Mouse (Mus musculus) cerebellum, adult 2 months (tissue): ENCODE data around the gene Setd5. TPM values are rescaled to one million over a fixed set of nuclear protein-coding genes. Genes with fewer than 3 reads are reported as not detected.

Source experiments
- DNase-seq, 2 experiments: peaks; one replicate each; pipeline ENCODE4 v3.0.0; 2021
- H3K27ac ChIP-seq: fragments of 200-500 bp; 2 replicates; pipeline ENCODE4 v1.5.1; 2012; ENCODE audit warnings: low read length, control low read depth, inconsistent platforms; ENCODE audit not compliant: insufficient read depth
- H3K27me3 ChIP-seq: fragments of 200-500 bp; 2 replicates; pipeline ENCODE4 v1.6.1; 2012; ENCODE audit warnings: inconsistent platforms, mild to moderate bottlenecking, low read length, moderate library complexity; ENCODE audit not compliant: control insufficient read depth, insufficient read depth
- H3K4me1 ChIP-seq: fragments of 200-500 bp; 2 replicates; pipeline ENCODE4 v1.6.1; 2011; ENCODE audit warnings: low read length; ENCODE audit not compliant: control insufficient read depth, insufficient read depth
- H3K4me3 ChIP-seq: fragments of 200-500 bp; replicated peaks from 2 replicates; pipeline ENCODE3; 2011; ENCODE audit warnings: mild to moderate bottlenecking, low read depth, low read length, control low read depth; ENCODE audit not compliant: insufficient read depth
- CTCF ChIP-seq: fragments of 200-500 bp; IDR thresholded peaks from 2 replicates; pipeline ENCODE4 v1.5.1; 2011; ENCODE audit warnings: low read depth, mild to moderate bottlenecking, control low read depth, low read length, moderate library complexity, borderline replicate concordance; ENCODE audit not compliant: insufficient read depth
- POLR2A ChIP-seq: fragments of 200-500 bp; IDR thresholded peaks from 2 replicates; pipeline ENCODE4 v1.6.1; 2011; ENCODE audit warnings: low read length, control low read depth, borderline replicate concordance; ENCODE audit not compliant: insufficient read depth
- WGBS: fragments of 180-500 bp; shearing (Covaris S2); methylation state at CpG from one replicate; pipeline ENCODE4 v1.1.7; 2018; 5-methylcytosine and 5-hydroxymethylcytosine counted together
- polyA plus RNA-seq: library from polyadenylated mRNA; depleted of rRNA; stranded (reverse); fragments of >200 nt; gene quantifications from 2 replicates; pipeline ENCODE4 v1.2.3, GENCODE M21; 2012

Gene Setd5
- polyA plus RNA-seq, 1 experiment, result 58.9 TPM

- no peak for TF ChIP-seq CTCF
- TF ChIP-seq POLR2A, result no peak
- no peak overlapping the region for H3K4me3 ChIP-seq
- 86% methylated on average over 3 of the region's 3 CpGs for WGBS
- no peaks in the 10 kb centered on the region for H3K27me3 ChIP-seq
- no peaks in the 10 kb centered on the region for H3K4me1 ChIP-seq
- DNase-seq, result no peak
- H3K27ac ChIP-seq, result no peak overlapping the region
Observed at GRCm38 (mm10) chr6:113065186-113065585, 12.0 kb upstream of the Setd5 start.

DNA sequence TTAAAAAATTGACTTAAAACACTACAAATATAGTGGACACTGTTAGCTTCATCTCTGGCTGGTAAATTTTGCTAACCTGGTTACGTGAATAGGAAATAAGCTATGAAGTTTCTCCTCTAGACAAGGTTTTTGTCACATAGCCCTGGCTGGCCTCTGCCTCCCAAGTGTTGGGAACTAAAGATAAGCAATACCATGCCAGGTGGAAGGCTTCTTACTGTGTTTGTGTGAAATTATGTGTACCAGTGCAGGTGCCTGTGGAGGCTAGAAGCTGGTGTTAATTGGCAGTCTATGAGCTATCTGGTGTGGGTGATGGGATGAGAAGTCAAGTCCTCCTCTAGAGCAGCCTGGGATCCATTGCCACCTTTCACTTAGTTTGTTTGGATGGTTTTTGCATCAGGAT lies 8.0 kb upstream of the Setd5 start:
- H3K27me3 ChIP-seq, result no peaks in the 10 kb centered on the region
- H3K4me1 ChIP-seq, result no peaks in the 10 kb centered on the region
- no peak overlapping the region for H3K4me3 ChIP-seq
- 85% methylated on average over 1 of the region's 1 CpGs for WGBS
- no peak overlapping the region for H3K27ac ChIP-seq
- DNase-seq, result no peak
- TF ChIP-seq POLR2A (no peak), CTCF (no peak)

- no peak overlapping the region for H3K4me3 ChIP-seq
- 21% methylated on average over 3 of the region's 3 CpGs for WGBS
- H3K27ac ChIP-seq, result no peak overlapping the region
- H3K27me3 ChIP-seq, result no peaks in the 10 kb centered on the region
- DNase-seq, result no peak
- TF ChIP-seq POLR2A (no peak), CTCF (no peak)
- H3K4me1 ChIP-seq, result no peaks in the 10 kb centered on the region; the same call in 1 of the 2 replicates
Observed at GRCm38 (mm10) chr6:113075261-113075660, 1.9 kb upstream of the Setd5 start.

GRCm38 (mm10) chr6:113076012-113076685 lies 1.0 kb upstream of the Setd5 start:
- peak overlapping the region; percentile 86 for H3K4me3 ChIP-seq

DNA sequence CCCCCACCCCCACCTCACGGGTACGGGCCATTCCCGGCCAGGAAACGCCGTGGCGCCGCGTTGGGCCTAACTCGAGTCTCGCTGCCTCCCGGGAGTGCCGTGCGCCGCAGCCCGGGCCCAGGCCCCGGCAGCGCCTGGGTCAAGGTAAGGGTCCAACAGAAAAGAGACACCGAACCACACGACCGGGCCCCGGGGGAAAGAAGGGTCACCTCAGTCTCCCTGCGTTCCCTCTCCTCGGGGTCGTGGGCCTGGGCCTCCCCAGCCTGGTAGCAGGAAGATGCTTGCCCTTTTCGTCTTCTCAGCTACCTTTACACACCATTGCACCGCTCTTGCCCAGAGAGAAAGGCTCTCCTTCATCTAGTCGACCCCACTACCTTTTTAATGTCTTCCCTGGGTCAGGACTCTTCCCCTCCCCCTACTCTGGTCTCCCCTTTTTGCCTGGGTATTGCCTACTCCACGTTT lies 435 bp downstream of the Setd5 start:
- peak overlapping the region; percentile 86 for H3K4me3 ChIP-seq
- peaks cover 6% of the 10 kb centered on the region; the same call in 1 of the 2 replicates for H3K4me1 ChIP-seq
- WGBS, result 0% methylated on average over 28 of the region's 28 CpGs
- no peak for DNase-seq
- TF ChIP-seq CTCF (no peak), POLR2A (no peak)
- H3K27me3 ChIP-seq, result no peaks in the 10 kb centered on the region
- H3K27ac ChIP-seq, result peak overlapping the region; percentile 88

More at GRCm38 (mm10) chr6:113076012-113076685, 1.0 kb upstream of the Setd5 start:
- WGBS, result under 1% methylated on average over 55 of the region's 55 CpGs
- TF ChIP-seq CTCF (peak; percentile 29; the same call in 1 of the 2 replicates), POLR2A (0 out of 2 replicates have a peak, but pooled peaks have one; percentile 22)
- Histone ChIP-seq H3K27ac (0 out of 2 replicates have a peak overlapping the region, but pooled peaks have one; percentile 12), H3K4me1 (no peaks in the 10 kb centered on the region; the same call in 1 of the 2 replicates), H3K27me3 (no peaks in the 10 kb centered on the region)
- DNase-seq, result peak; percentile 93 to 97

- Histone ChIP-seq H3K4me3 (peak overlapping the region; percentile 86), H3K27me3 (no peaks in the 10 kb centered on the region), H3K27ac (peak overlapping the region; percentile 88), H3K4me1 (peaks cover 6% of the 10 kb centered on the region; the same call in 1 of the 2 replicates)
- WGBS, result 1% methylated on average over 18 of the region's 18 CpGs
- peak; percentile 52 to 56 for DNase-seq
- no peak for TF ChIP-seq POLR2A
- TF ChIP-seq CTCF, result no peak
Observed at GRCm38 (mm10) chr6:113078031-113078721, 1.0 kb downstream of the Setd5 start.

DNA sequence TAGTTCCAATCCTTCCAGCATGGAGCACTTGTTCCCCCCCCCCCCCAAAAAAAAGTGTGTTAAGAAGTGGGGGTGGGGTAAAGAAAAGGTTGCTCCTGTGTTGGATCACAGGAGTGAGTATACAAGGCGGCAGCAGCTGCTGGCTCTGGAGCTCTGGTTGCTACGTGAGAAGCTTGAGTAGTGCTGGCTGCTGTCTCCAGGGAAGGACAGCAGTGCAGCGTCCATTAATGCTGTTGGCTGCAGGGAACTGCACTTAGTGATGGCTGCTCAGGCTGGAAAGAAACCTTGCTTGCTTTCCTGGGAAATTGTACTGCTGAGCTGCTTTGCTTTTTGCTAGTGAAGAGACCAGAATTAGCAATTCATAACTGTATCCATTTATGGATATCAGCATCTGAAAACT lies 2.3 kb downstream of the Setd5 start:
- H3K27ac ChIP-seq, result no peak overlapping the region
- H3K4me1 ChIP-seq, result peaks cover 6% of the 10 kb centered on the region; the same call in 1 of the 2 replicates
- WGBS, result 0% methylated on average over 3 of the region's 3 CpGs
- TF ChIP-seq CTCF, result no peak
- TF ChIP-seq POLR2A, result no peak
- H3K27me3 ChIP-seq, result no peaks in the 10 kb centered on the region
- DNase-seq, result peak; percentile 27 to 33
- peak overlapping the region; percentile 35 for H3K4me3 ChIP-seq
